ENCODE assay signal across 8 mouse cellular contexts in the genomic region with DNA sequence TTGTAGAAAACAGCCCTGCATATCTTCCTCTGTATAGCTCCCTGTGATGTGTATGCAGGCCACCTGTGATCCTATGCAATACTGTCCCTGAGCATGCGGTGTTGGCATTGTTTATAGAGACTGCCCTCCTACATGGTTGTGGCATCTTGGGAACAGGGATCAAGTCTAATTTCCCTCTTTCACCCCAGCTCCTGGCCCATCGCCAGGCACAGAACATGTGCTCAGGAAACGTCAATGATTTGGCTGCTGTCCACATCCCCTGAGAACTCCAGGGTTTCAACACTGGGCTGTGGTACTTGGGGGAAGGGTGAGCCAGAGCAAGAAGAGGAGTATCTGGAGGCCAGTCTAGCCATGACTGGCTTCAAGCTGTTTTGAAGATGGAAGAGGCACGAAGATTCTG.
DNase-seq lines count a peak whose midpoint lies in the region; ATAC-seq lines count a peak whose summit lies in the region.

No protein-coding gene starts in this region.

- peaks cover 70% of the 10 kb centered on the region for H3K4me1 ChIP-seq in neural tube, embryonic 12.5 days

- H3K9me3 ChIP-seq in neural tube, embryonic 12.5 days, result no peaks in the 10 kb centered on the region

- 22% methylated on average over 4 of the region's 4 CpGs for WGBS in neural tube, embryonic 12.5 days

- H3K27me3 ChIP-seq in neural tube, embryonic 12.5 days (replicated peaks), result no peaks in the 10 kb centered on the region

- H3K9ac ChIP-seq in neural tube, embryonic 12.5 days, result no peak overlapping the region

- intact Hi-C loops in heart, postnatal 25 days (cut with DNase I), result no loop called here

- ATAC-seq in neural tube, embryonic 12.5 days (ENCODE audit: low FRiP score, low read depth), result peak; percentile 67

- peak overlapping the region; percentile 90 for H3K27ac ChIP-seq in neural tube, embryonic 12.5 days

- peaks cover 8% of the 10 kb centered on the region; the same call in 1 of the 2 replicates for H3K36me3 ChIP-seq in neural tube, embryonic 12.5 days

- no peak overlapping the region for H3K4me3 ChIP-seq in neural tube, embryonic 12.5 days

- DNase-seq in heart, adult 11 months, result peak; percentile 97
- no peak for DNase-seq in heart, postnatal 25 days (ENCODE audit: low spot score)
- DNase-seq in MN1 (ENCODE audit: low spot score), result peak; percentile 95
- DNase-seq in gastrocnemius, postnatal 10 days, result peak; percentile 61
- DNase-seq in kidney, adult 9 months, result peak; percentile 73
- DNase-seq in urinary bladder, postnatal 10 days (ENCODE audit: low spot score), result no peak
- no peak for DNase-seq in urinary bladder, adult 18-20 months (ENCODE audit: low spot score in 2 of 2)

- peak overlapping the region; percentile 73 for H3K4me2 ChIP-seq in neural tube, embryonic 12.5 days (replicated peaks)

Comparison
In these comparisons a context has a peak if more than half of its experiments do, and no peak if none do; other contexts are left out.
1. DNase-seq: peak in heart, adult 11 months (single experiment), MN1 (single experiment), gastrocnemius, postnatal 10 days (single experiment) and kidney, adult 9 months (single experiment); none in heart, postnatal 25 days (single experiment), urinary bladder, postnatal 10 days (single experiment) and urinary bladder, adult 18-20 months (0 of 2).